Mouse (Mus musculus): ENCODE measurements around the gene Gm37240.

Gm37240 gene

DNA sequence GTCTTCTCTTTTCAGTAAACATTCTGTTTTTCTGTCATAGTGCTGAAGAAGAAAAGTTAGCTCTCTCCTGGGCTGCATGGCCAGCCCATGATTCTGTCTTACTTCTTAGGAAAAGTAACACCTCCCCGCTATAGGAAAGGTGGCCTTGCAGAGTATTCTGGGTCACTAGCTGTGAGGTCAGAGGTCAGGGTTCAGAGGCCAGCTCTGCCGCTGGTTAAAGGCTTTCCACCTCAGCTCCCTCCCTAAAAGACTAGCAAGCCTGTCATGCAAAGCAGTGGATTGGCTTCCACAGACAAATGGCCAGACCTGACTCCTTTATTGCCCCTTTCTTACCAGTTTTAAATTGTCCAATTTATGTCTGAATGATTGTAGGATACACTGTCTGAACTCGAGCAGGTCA, 23.3 kb downstream of the Gm37240 start:
- DNase-seq = no peak

GRCm38 (mm10) chr3:85862886-85863285, 24.4 kb downstream of the Gm37240 start:
- no peak for DNase-seq

GRCm38 (mm10) chr3:85860996-85861395, 26.3 kb downstream of the Gm37240 start:
- no peak for DNase-seq

DNA sequence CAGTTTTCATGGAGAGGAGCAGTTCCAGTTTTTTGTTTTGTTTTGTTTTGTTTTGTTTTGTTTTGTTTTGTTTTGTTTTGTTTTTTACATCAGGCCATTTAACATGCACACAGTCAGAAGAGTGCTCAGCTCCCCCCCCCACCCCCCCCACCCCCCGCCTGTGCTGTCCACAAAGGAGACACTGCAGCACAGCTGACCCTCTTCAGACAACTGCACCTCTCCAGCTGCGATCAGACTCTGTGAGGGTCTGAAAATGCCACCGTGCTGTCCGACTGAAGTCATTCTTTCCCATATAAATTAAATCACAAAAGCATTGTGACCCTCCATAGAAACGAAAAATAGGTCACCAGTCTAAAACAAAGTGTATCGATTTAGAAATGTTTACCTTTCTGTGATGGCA, 28.0 kb downstream of the Gm37240 start:
- DNase-seq = no peak

DNA sequence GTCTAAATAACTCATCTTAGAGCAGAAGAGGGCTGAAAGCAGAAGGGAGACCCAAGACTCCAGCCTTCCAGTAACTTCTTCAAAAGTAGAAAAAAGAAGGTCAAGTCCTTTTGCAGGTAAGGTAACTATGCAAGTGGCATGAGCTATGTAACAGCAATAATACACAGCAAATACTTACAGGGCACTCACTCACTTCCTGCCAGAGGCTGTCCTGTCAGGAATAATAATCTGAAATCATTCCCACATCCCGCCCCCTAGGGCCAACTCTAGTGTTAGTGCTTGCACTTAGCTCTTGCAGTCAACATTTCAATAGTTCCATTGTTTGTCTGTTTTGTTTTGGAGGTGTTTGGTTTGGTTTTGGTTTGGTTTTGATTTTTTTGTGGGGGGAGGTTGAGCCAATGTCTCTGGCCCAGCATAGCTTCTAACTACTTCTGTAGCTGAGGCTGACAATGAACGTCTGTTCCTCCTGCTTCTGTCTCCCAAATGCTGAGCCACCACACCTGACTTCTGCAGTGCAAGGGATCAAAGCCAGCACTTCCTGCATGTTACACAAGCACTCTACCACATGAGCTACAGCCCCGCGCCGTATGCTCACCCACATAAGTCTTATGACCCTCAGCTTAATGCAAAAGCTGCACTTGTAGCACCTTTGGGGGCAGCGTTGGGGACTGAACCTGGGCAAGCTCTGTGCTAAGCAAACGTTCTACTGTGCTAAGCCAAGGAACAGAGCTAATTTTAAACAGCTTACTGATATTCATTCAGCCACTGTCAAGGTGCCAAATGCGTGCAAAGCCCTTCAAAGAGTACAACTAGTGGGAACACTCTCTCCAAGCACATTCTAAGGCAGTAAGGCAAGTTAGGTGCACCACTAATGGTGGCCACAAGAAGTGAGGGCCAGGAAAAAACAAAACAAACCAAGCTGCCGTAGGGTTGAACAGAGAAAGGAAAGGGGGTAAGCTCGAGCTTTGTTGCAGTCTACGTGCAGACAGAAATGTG, 28.9 kb downstream of the Gm37240 start:
- no peak for DNase-seq

DNA sequence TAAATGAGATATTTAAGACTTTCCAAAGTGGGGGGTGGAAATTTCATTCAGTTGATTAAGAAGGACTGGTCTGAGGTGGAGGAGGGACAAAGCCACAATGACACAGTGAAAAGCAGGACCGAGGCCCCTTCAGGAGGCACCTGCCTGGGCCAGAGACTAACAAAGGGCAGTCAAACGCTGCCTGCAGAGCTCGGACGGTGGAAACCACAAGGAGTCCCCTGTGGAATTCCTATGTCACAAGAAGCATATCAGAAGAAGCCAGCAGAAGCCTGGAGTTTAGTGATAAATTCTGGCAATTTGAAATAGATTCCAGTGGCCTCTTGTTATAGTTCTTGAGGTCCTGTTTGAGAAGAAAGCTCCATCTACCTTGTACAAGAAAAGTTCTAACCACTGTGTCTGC, 30.2 kb downstream of the Gm37240 start:
- no peak for DNase-seq

DNA sequence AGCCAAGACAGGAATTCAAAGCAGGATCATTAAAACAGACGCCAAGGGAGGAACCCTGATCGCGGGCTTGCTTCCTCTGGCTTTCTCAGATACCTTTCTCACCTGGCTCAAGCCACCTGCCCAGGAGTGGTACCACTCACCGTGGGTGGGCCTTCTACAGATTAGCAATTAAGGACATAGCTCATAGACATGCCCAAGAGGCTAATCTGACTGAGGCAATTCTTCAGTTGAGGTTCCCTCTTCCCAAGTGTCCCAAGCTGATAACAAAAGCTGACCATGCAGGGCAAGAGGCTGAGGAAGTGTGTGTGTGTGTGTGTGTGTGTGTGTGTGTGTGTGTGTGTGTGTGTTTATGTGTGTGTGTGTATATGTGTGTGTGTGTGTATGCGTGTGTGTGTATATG, 31.4 kb downstream of the Gm37240 start:
- DNase-seq = no peak

DNA sequence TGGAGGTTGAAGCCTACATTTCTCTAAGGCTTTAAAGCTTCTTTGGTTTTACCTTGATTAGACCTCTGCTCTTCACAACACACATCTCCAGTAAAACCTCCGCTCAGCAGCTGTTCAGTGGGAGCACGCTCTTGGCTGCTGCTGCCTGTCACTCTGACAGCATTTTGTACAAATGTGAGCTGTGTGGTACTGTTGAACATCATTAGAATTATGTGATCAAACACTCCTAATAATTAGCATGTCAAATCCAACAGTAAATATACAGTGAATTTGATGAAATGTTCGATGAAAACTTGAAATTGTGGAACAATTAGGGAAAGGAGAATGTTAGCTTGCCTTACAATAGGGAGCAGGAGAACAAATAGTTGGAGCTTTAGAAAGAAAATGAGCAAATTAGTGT, 32.3 kb downstream of the Gm37240 start:
- DNase-seq = no peak

DNA sequence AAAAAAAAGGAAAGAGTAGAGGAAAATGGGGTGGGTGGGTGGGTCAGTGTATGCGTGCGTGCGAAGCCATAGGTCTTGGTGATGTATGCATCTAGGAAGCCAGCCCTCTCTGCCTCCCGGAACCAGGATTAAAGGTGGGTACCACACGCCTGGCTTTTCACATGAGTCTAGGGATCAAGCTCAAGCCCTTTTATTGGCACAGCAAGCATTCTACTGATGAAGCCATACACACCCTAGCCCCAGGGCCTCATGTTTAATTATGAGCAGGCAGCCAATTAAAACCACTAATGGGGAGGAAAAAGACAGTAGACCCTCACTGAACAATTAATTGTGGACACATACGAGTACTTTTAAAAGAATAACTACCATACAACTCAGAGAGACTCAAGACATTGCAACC, 33.2 kb downstream of the Gm37240 start:
- no peak for DNase-seq

DNA sequence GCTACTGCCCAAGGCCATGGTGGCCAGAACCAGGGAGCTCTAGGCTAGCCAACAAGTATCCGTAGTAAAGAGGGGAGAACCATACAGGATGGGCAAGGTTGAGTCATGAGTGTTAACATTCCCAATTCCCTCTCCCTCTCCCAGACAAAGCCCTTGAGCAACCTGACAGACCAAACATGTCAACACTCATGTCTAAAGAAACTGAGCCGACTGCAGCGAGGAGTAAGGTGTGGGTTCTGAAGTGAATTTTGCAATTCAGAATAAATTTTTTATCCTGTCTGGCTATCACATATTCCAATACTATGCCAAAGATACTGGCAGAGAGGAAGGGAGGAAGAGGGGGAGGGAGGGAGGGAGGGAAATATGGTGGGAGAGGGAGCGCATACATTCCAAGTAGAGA, 33.6 kb downstream of the Gm37240 start:
- no peak for DNase-seq

GRCm38 (mm10) chr3:85850079-85850478, 37.2 kb downstream of the Gm37240 start:
- DNase-seq = no peak

DNA sequence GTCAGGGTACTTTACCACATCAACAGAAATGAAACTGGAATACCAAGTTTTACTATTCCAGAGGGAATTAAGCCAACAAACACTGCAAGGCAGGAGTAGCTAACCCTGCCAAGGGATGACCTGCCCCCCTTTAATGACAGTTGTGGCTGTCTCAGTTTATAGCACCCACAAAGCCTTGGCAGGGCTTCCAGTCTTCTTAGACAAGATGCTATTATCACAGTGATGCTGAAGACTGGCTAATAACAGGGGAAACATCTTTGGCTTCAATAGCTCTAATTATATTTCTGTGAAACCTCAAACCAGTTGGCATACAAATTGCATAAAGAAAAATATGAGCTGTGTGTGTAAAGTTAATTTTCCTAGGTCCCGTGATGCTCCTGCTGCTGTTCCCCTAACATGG, 41.0 kb downstream of the Gm37240 start:
- DNase-seq = no peak

- DNase-seq = no peak
Measured at GRCm38 (mm10) chr3:85845341-85845740, 42.0 kb downstream of the Gm37240 start.

DNA sequence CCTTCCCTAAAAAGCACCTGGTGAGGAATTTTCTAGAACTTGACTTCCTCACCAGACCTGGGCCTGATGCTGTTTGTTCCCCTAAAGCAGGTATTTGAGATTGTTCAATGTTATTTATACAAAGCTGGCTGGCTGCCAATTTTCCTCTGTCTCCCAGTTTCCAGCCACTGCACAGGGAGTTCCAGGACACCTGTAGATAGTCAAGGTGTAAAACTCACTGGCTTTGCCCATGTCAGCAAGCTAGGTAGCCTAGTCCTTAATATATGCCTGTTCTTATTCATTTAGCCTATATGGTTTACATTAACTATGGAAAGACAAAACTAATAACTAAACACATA, 44.5 kb downstream of the Gm37240 start:
- DNase-seq = no peak

- no peak for DNase-seq
Measured at GRCm38 (mm10) chr3:85842177-85842880, 45.0 kb downstream of the Gm37240 start.

DNA sequence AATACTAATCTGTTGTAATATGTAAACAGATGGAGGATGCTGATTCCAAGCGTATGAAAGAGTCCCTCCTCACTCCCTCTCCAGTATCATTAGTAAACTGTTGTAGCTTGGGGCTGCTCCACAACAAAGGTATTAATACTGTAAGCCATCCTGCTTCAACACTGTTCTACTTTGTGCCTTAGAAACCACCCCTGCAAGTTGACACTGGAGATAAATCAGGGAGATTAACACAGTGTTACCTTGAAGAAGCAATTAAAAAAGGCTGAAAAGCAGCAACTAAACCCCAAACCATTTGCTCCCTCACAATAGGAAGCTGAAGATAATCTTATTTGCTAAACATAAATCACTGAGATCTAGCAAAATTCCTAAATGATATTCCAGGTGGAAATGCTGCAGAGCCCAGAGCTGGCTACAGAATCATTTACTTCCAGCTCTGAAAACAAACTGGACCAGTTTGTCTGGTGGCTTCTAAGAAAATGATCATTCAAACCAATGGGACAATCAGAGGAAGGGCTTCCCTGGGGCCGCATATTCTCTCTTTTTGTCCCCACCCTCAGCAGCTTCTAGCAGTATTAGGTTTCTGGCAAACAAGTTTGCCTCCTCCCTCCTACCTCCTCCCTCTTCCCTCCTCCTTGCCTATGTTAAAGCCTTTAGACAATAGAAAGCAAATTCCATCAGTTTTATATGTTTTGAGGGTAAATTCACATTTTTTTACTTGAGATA, 45.7 kb downstream of the Gm37240 start:
- no peak for DNase-seq

GRCm38 (mm10) chr3:85833627-85834026, 53.7 kb downstream of the Gm37240 start:
- no peak for DNase-seq

DNA sequence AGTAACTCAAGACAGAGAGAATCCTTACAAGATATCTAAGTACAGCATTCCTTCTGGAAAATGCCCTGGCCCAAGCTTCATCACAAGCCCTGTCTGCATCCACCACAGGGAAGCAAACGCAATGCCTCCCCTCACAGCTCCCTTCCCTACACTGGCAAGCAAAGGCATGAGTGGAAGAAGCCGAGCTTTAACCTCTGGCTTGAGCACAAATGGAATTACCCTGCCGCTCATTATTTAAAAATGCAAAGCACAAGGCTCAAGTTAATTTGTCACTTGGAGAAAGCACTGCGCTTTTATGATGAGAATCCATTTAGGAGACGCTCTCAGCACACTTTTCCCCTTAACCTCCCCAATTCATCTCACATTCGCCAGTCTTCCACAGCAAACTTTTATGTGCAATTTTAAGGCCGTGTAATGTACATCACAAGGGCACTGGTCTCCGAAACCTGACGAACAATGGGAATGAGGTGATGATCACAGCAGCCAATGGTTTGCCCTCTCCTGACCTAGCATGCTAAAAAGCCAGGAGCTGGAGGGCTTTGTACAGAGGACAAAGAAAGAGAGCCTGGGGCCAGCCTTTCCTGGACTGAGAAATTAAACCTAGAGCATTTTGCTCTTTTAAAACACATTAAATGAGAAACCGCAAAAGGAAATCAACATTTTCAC, 54.7 kb downstream of the Gm37240 start:
- DNase-seq = no peak

DNA sequence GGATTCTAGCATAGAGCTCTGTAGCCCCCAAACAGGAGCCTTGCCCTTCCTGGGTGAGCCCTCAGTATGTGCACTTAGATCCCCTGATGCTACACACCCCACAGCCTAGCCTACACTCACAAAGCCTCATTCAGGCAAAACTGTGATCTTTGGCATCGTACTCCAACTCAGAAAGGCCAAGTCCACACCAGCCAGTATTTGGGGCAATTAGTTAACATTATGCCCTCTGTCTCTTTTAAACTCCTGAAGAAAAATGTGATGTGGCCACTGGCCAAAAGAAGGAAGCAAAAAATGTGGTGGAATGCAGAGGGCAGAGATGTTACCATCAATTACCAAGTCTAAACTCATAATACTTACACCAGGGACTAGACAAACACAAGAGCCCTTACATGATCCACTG, 55.5 kb downstream of the Gm37240 start:
- DNase-seq = no peak

DNA sequence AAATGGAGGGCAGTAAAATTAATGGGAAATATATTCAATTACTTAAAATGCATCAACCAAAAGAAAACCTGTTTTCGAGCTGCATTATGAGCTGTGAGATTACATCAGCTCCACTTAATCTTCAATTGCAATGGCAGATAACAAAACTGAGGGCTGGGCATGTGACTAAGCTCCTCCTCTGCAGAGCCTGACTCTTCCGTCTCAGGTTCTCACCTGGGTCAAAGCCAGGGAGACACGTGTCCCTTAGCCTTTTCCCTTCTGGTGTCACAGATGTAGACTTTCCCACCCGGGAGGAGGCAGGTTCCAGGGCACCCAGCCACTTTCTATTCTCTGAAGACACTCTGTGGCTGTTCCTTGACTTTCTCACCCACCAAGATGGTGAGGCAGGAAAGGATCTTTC, 58.3 kb downstream of the Gm37240 start:
- DNase-seq = no peak

DNA sequence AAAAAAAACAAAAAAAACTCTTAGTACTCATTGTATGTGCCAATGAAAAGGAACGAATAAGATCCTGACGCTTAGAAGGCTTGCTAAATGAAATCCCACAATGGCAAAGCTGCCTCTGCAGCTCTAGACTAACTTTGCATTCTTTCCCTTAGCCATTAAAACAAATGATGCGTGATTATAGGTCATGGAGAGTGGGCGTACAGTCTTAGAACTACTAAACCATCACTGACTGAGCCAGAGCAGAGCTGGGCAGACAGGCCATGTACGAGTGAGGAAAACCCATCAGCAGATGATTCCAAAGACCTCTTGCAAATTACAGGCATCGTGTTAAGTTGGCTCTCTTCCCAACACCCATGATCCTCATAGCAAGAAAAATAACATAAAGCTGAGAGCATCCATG, 59.5 kb downstream of the Gm37240 start:
- DNase-seq = no peak

DNA sequence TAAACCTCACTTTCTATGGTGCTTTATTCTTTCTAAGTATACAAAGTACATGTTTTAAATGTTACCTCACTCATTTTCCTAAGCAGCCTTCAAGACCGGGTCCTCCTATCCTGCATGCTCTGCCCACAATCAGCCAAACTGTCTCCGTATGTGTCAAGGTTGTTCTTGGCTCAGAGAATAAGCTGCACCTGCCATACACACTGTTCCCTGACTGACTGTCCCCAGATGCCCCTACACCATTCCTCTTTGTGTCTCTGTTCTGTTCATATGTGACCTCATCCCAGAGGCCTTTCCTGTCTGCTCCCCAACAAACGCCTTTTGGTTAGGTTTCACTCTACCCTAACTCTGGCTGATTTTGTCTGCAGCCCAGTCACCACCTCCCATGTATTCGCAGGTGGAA, 60.0 kb downstream of the Gm37240 start:
- DNase-seq = no peak
